Mouse (Mus musculus) bone marrow macrophage, adult 2 months (primary cell): ENCODE data around the gene Ltbp1.

Source experiments
- CTCF ChIP-seq: IDR thresholded peaks from 2 replicates; pipeline ENCODE4 v1.5.1; 2012; ENCODE audit warnings: low read depth, mild to moderate bottlenecking, low read length, moderate library complexity
- POLR2A ChIP-seq: IDR thresholded peaks from 2 replicates; pipeline ENCODE4 v1.6.1; 2012; ENCODE audit warnings: mild to moderate bottlenecking, low read depth, low read length, borderline replicate concordance

DNA sequence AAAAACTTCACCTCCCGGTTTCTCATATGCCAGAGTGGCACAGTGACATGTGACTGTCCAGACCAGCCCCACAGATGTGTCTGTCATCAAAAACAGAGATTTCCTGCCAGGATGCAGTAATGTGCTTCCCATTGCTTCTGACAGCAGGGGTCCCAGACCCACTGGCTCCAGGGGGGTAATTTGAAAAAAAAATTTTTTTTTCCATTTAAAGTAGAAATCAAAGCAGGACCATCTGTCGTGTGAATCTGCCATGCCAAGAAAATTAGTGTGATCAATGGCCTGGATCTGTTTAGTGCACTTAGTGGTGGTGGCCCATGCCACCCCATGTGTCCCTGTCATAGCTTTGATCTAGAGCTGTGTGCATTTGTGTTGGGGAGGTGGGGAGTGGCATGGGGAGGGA lies 374.8 kb downstream of the Ltbp1 start:
- TF ChIP-seq CTCF: no peak
- TF ChIP-seq POLR2A: no peak
